Mouse (Mus musculus): ENCODE results near the gene 2310030G06Rik. TPM values are rescaled to one million over a fixed set of nuclear protein-coding genes. Genes with fewer than 3 reads are reported as not detected.

The 2310030G06Rik gene
- 1.8 and 2.2 TPM in 2 replicates for polyA plus RNA-seq (2012; rRNA removed)

DNA sequence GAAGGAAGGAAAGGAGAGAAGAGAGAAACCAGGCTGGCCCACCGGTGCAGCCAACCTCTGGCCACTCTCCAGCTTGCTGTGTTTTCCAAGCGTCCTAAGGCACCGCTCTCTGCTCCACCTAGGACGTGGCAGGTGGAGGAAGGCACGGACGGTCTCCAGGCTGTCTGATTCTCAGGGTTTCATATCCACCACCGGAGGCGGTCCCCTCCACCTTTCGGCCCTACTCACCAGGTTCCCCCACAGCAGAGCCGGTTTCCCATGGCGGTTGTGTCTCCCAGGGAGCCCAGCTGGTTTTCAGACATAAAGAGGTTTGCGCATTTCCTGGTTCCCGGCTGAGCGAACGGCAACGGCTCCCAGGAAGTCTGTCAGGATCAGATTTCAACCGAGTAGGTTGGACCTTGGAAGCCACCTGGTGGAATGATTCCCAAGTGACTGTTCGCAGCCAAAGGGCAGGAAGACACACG is at the start of gene 2310030G06Rik:
Gene 2310030G06Rik (minus strand): TSS at position 323 of the 464 bp plus-strand sequence.

DNA sequence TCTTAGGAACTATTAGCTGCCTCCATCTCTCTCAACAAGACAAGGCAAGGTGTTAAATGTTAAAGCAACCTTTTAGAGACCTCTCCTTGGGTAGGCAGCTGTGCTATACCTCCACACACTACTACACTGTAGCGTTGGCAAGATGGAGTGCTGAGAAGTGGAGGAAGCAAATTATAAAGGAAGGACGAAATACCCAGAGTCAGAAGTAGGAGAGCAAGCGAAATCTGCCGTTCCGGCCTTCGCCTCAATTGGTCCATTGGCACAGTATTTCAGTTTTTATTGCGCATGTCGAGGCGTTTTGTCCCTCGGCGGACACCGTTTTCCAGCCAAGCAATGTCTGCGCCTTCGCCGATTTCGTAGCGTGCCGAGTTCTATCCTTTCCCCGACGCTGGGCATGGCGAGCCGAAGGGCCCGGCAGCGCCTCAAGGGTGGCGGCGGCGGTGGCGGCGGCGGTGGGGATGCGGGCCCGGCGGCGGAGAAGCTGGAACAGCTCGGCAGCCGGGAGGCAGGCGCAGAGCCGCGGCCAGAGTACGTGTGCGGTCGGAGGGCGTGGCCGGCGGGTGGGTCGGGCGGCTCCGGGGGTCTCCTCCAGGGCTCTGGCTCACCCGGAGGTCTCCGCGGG is 28.8 kb upstream of the 2310030G06Rik start, which contains the start of the genes Alg9 and 1110032A03Rik:
Gene Alg9 (plus strand): TSS at position 29 of the 622 bp plus-strand sequence.
Gene 1110032A03Rik (minus strand): TSS at position 530 of the 622 bp plus-strand sequence.

DNA sequence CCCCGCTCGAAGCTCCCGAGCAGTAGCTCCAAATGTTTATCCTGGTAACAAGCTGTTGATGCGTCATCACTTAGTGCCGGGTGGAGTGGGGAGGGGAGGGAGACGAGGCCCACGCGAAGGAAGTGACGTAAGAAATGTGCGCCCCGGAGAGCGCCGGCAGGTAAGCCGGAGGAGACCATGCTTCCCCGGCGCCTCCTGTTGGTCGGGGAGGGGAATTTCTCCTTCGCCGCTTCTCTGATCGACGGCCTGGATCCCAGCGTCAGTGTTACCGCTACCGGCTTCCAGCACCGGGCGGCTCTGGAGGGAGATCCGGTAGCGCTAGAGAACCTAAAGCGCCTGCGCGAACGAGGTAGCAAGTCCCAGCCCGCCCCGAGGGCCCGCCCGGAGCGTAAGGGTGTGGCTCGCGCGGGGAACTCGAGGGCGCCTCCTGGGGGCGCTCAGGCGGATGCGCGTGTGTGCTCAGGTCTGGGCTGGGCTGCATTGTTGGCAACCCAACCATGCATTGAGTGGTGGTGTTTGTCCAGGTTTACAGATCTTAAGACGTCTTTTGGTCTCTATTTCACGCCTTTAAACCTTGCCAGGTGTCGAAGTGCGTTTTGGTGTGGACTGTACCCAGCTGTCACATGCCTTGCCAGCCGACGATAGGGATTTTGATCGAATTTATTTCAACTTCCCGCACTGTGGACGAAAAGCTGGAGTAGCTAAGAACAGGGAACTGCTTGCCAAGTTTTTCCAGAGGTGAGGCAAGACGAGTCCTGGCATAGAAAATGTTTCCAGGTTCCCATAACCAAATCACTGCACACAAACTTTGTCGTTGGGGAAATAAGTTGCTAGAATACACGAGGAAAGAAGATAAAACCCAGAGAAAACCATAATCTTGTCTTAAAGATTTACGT is 22.0 kb upstream of the 2310030G06Rik start, which contains the start of gene Fdxacb1:
Gene Fdxacb1 (plus strand): TSS at position 130 of the 896 bp plus-strand sequence.

DNA sequence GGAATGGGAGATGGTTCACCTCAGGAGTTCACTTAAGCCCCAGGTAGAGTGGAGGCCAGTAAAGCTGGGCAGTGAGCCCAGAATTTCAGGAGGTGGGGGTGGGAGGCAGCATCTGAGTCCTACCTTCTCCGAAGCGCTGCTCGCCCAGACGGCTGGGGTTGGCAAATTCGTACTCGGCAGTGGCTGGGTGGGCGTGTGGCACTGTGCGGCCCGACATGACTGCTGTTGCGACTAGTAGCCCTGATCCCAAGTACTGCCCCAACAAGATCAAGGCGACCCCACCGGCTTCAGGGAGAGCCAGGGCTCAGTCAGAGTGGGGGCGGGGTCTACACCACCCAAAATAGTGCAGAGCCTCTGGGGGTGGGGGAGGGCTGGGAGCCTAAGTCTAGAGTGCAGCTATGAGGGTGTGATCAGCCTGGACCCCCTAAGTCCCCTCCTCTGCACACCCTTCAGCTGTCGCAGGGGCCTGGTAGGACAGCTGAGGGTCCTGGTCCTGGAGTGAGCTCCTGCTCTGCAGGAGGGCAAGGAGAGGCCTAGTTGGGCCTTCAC is 5.8 kb upstream of the 2310030G06Rik start, which contains the start of gene Hspb2:
Gene Hspb2 (minus strand): TSS at position 301 of the 549 bp plus-strand sequence.

DNA sequence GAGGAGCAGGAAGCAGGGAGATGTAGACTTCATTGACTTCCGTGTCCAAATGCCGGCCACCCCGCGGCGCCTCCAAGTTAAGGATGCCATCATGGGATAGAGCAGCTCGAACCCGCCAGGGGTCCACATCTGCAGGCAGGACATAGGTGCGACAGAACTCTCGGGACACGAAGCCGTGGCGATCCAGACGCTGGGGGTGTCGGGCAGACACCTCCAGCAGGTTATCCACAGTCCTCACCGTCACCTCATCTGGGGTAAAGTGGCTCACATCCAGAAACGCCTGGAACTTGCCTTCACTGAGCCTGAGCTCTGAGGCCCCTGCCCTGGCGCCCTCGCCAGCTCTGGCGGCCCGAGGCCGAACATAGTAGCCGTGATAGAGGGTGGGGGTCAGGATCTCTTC is 5.0 kb upstream of the 2310030G06Rik start, which contains the start of gene Cryab:
Gene Cryab (plus strand): TSS at position 3 of the 400 bp plus-strand sequence.

DNA sequence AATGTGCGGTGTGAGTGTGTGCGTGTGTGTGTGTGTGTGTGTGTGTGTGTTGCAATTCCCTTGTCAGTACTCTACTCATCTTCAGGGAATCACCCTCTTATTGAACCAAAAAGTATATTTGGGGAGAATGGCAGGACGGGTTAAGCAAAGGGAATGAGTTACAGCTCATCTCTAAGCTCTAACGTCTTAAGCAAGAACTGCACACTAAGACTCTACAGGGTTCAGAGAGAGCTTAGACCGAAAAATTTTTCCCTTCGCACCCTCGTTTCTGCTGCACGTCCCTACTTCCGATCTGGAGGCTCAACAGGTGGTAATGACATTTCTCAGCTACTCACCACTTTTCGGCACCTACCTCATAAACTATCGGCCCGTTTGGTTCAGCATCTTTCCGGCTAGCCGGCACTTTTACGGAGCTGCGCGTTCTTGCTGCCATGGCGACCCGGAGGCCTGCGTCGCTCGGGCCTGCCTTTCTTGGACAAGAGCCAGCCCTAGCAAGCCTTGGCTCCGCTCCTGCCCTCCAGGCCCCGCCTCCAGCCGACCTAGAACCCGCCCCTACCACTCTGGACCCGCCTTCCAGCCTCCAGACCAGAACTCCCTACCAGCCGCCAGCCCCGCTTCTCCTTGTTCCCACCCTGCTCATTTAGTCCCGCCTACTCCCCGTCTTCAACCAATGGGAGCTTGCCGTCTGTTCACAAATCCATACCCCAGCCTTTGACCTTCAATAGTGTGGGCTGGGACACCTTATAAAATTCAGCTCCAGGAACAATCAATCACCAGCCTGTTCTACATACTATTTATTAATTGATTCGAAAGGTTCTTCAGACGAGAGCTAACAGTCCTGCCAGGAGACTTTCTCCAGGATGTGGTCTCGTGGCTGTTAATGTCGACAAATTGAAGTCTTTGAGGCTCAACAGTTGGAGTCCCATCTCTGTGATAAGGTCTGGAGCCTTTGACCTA is 7.1 kb downstream of the 2310030G06Rik start, which contains the start of gene Dixdc1:
Gene Dixdc1 (minus strand): TSS at position 604 of the 957 bp plus-strand sequence.

Other genes starting within 250 kb of the 2310030G06Rik start
- gene Pts, start 217.8 kb downstream of the 2310030G06Rik start, polyA plus RNA-seq (2012; rRNA removed): 76.7 and 86.3 TPM in 2 replicates
- 21.4 and 23.9 TPM in 2 replicates for gene Il18, start 191.7 kb downstream of the 2310030G06Rik start, polyA plus RNA-seq (2012; rRNA removed)
- 0.55 and 0.57 TPM in 2 replicates for gene Bco2, start 191.4 kb downstream of the 2310030G06Rik start, polyA plus RNA-seq (2012; rRNA removed)
- not detected in 2 replicates for gene Tex12, start 185.2 kb downstream of the 2310030G06Rik start, polyA plus RNA-seq (2012; rRNA removed)
- gene Sdhd, start 142.7 kb downstream of the 2310030G06Rik start, polyA plus RNA-seq (2012; rRNA removed): 170 and 192 TPM in 2 replicates
- gene Timm8b, start 142.6 kb downstream of the 2310030G06Rik start, polyA plus RNA-seq (2012; rRNA removed): 424 and 466 TPM in 2 replicates
- 3.7 and 4.0 TPM in 2 replicates for gene Pih1d2, start 129.2 kb downstream of the 2310030G06Rik start, polyA plus RNA-seq (2012; rRNA removed)
- gene Nkapd1, start 129.1 kb downstream of the 2310030G06Rik start, polyA plus RNA-seq (2012; rRNA removed): 19.6 and 20.6 TPM in 2 replicates
- gene Dlat, start 86.8 kb downstream of the 2310030G06Rik start, polyA plus RNA-seq (2012; rRNA removed): 34.1 and 40.0 TPM in 2 replicates
- gene Dixdc1, start 7.0 kb downstream of the 2310030G06Rik start, polyA plus RNA-seq (2012; rRNA removed): 38.1 and 39.0 TPM in 2 replicates
- 16.1 and 19.3 TPM in 2 replicates for gene Cryab, start 4.8 kb upstream of the 2310030G06Rik start, polyA plus RNA-seq (2012; rRNA removed)
- 1.3 and 4.1 TPM in 2 replicates for gene Hspb2, start 5.8 kb upstream of the 2310030G06Rik start, polyA plus RNA-seq (2012; rRNA removed)
- gene Fdxacb1, start 21.7 kb upstream of the 2310030G06Rik start, polyA plus RNA-seq (2012; rRNA removed): 7.5 and 7.8 TPM in 2 replicates
- 51.7 and 53.4 TPM in 2 replicates for gene Alg9, start 28.5 kb upstream of the 2310030G06Rik start, polyA plus RNA-seq (2012; rRNA removed)
- 45.9 and 48.9 TPM in 2 replicates for gene 1110032A03Rik, start 29.0 kb upstream of the 2310030G06Rik start, polyA plus RNA-seq (2012; rRNA removed)
- 29.6 and 31.7 TPM in 2 replicates for gene Ppp2r1b, start 98.8 kb upstream of the 2310030G06Rik start, polyA plus RNA-seq (2012; rRNA removed)